Comparison of ENCODE assay signal across 8 mouse cellular contexts in the genomic region with DNA sequence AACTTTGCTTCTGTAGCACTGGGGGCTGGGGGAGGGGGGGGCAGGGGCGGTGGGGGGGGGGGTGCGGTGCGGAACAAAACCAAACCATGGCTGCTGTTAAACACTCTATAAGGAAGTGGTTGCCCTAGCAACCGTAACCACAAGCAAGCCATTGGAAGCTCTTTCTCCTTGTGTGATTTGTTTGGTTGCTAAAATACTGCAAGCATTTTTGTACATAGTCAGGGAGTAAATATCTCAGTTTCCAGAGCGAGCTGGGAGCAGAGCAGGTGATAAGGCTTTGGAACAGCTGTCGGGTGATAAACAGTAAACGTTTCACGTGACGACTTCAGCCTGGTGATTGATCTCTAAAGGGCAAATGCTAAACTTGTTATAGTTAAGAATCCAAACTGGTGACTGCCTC.
DNase-seq lines count a peak whose midpoint lies in the region; ATAC-seq lines count a peak whose summit lies in the region.

No protein-coding gene starts in this region.

- intact Hi-C loops in heart, postnatal 14 days (cut with DNase I), result no loop called here

- no peaks in the 10 kb centered on the region for H3K36me3 ChIP-seq in embryonic facial prominence, embryonic 15.5 days
- no peaks in the 10 kb centered on the region for H3K36me3 ChIP-seq in hindbrain, embryonic 16.5 days (ENCODE audit: control insufficient read depth, insufficient read depth, low read length)
- H3K36me3 ChIP-seq in megakaryocyte, embryonic 14.5 days (replicated peaks; ENCODE audit: low read length), result no peaks in the 10 kb centered on the region

- no peaks in the 10 kb centered on the region for H3K9me3 ChIP-seq in embryonic facial prominence, embryonic 15.5 days (replicated peaks)
- H3K9me3 ChIP-seq in hindbrain, embryonic 16.5 days (ENCODE audit: control insufficient read depth, low read length), result no peaks in the 10 kb centered on the region
- H3K9me3 ChIP-seq in megakaryocyte, embryonic 14.5 days, result no peaks in the 10 kb centered on the region

- H3K4me2 ChIP-seq in embryonic facial prominence, embryonic 15.5 days (replicated peaks), result no peak overlapping the region
- peak overlapping the region; percentile 16 for H3K4me2 ChIP-seq in hindbrain, embryonic 16.5 days (ENCODE audit: low read length)

- DNase-seq in heart, adult 8-10 months (ENCODE audit: low spot score), result peak; percentile 13
- DNase-seq in heart, postnatal 14 days, result no peak
- peak; percentile 69 for DNase-seq in thymus, postnatal 14 days
- DNase-seq in cerebellum, adult 11 months, result no peak
- no peak for DNase-seq in frontal cortex, postnatal 10 days (ENCODE audit: low spot score in 2 of 2)

- no peak overlapping the region for H3K4me3 ChIP-seq in embryonic facial prominence, embryonic 15.5 days (replicated peaks)
- H3K4me3 ChIP-seq in hindbrain, embryonic 16.5 days (ENCODE audit: low read length), result no peak overlapping the region
- peak overlapping the region; percentile 81 for H3K4me3 ChIP-seq in megakaryocyte, embryonic 14.5 days (replicated peaks)

- H3K4me1 ChIP-seq in embryonic facial prominence, embryonic 15.5 days, result 0 out of 2 replicates have a peak, but pooled peaks cover 4% of the 10 kb centered on the region
- no peaks in the 10 kb centered on the region for H3K4me1 ChIP-seq in hindbrain, embryonic 16.5 days (ENCODE audit: control insufficient read depth, insufficient read depth, low read depth, low read length)
- peaks cover 10% of the 10 kb centered on the region for H3K4me1 ChIP-seq in megakaryocyte, embryonic 14.5 days

- H3K9ac ChIP-seq in embryonic facial prominence, embryonic 15.5 days, result no peak overlapping the region
- no peak overlapping the region for H3K9ac ChIP-seq in hindbrain, embryonic 16.5 days (ENCODE audit: low read depth, low read length)

- no peak overlapping the region for H3K27ac ChIP-seq in embryonic facial prominence, embryonic 15.5 days (replicated peaks)
- H3K27ac ChIP-seq in hindbrain, embryonic 16.5 days (ENCODE audit: low read depth, low read length), result no peak overlapping the region

- 0 out of 2 replicates have a peak, but pooled peaks have one; percentile 51 for ATAC-seq in embryonic facial prominence, embryonic 15.5 days (ENCODE audit: insufficient number of reproducible peaks, low FRiP score, low TSS enrichment, low read depth)
- ATAC-seq in hindbrain, embryonic 16.5 days, result peak; percentile 68

- 26% methylated on average over 9 of the region's 9 CpGs for WGBS in embryonic facial prominence, embryonic 15.5 days
- WGBS in hindbrain, embryonic 16.5 days, result 19% methylated on average over 9 of the region's 9 CpGs

- no peaks in the 10 kb centered on the region for H3K27me3 ChIP-seq in embryonic facial prominence, embryonic 15.5 days
- H3K27me3 ChIP-seq in hindbrain, embryonic 16.5 days (replicated peaks; ENCODE audit: control insufficient read depth, insufficient read depth, low read length), result no peaks in the 10 kb centered on the region
- H3K27me3 ChIP-seq in megakaryocyte, embryonic 14.5 days (replicated peaks), result peaks cover 2% of the 10 kb centered on the region

Comparison
In these comparisons a context has a peak if more than half of its experiments do, and no peak if none do; other contexts are left out.
1. DNase-seq: peak in heart, adult 8-10 months (single experiment) and thymus, postnatal 14 days (single experiment); none in heart, postnatal 14 days (0 of 2), cerebellum, adult 11 months (single experiment) and frontal cortex, postnatal 10 days (0 of 2).